Mouse (Mus musculus): ENCODE measurements around the gene 1600014C23Rik. TPM values are rescaled to one million over a fixed set of nuclear protein-coding genes. Genes with fewer than 3 reads are reported as not detected.

1600014C23Rik gene
- total RNA-seq (2021): not detected
- long read RNA-seq, experiment 1, partial matches to known transcripts: 0 of 2 reads
- long read RNA-seq, experiment 1, other reads (novel, unspliced or antisense): 2 of 2 reads
- long read RNA-seq, experiment 2: 0 reads

DNA sequence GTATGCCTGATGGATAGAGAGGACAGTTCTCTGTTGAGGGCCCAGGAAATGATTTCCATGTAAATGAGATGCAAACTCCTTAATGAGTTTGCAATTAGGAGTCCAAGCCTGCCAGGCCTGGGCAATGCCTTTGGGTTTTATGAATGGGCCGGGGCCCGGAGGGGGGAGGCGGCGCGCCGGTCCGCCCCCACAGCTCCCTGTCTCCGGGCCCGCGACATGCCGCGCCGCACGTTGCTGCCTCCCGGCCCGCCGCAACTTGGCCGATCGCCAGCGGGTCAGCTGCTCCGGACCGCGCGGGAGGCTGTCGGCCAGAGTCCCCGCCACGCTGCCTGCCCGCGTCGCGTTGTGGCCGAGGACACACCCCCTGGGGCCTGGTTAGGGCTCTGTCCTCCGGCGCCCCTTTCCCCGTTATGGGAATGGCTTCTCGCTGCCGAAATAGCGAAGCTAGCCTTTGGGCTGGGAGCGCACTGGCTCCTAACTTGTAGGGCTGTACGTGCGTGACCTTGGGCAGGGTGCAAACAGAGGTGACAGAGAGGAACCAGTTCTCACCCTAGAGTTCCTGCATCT lies at the start of gene 1600014C23Rik:
Gene 1600014C23Rik (minus strand): TSS at position 110 of the 567 bp plus-strand sequence.
- peak; percentile 53 to 70 for DNase-seq (ENCODE audit: low spot score in 2 of 2)

DNA sequence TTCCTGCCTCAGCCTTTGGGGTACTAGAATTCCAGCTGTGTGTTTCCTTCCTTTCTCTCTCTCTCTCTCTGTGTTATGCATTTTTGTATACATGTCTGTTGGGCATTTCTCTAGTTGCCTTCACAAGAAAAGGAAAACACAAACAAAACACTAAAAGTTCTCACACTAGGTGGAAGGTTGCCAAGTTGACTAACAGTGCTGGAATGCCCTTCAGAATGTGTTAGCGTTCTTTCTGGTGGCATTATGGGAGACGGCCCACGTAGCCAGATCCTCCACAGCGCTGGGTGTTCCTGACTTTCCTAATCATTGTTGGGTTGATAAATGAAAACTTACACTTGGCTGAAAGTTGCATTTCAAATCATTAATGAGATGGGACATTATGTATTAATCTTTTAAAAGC lies 44.8 kb upstream of the 1600014C23Rik start:
- DNase-seq (ENCODE audit: low spot score in 2 of 2): no peak

DNA sequence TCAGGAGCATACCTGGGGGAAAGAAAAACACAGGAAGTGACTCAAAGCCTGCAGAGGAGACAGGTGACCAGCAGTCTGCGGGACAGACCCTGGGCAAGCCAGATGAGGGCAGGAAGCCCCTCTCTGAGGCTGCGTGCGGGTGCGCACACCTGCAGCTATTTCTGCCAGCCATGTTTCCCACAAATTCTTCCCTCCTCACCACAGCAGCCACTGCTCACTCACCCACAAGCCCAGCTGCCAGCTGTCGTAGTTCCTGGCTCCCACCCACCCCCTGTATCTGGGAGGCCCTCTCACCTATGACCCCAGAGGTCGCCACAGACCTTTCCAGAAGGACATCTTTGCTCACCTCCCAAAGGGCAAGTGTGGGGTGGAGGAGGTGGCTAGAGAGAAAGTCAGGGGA lies 43.8 kb upstream of the 1600014C23Rik start:
- no peak for DNase-seq (ENCODE audit: low spot score in 2 of 2)

DNA sequence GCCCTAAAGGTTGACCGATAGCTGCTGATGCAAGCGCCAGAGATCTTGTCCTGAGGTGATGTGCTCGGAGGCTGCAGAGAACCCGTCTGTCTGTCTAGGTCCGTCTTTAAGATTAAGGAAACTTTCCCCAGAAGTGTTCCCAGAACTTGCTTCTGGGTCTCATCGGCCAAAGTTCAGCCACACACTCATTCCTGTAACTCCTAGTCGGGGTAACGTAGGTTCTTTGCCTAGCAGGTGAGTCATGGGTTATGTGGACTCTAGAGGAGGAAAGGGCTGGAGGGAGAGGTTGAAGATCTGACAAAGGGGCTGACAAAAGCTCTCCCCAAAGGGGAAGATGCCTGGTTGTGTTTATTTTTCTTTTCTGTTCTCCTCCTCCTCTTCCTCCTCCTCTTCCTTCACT lies 42.5 kb upstream of the 1600014C23Rik start:
- no peak for DNase-seq (ENCODE audit: low spot score in 2 of 2)

DNA sequence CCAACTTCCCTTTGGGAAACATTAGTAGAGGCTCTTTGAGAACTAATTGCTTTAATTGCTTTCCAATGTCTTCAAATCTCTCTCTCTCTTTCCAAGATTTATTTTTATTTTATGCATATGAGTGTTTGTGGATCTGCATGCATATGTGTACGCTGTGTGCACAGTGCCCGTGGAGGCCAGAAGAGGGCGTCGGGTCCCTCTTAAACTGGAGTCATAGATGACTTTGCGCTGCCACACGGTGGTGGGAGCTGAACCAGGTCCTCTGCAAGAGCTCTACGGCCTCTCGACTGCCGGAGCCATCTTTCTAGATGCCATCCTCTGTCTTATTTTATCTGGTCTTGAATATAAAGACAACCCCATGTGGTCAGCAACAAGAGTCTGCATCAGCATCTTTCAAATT lies 41.8 kb upstream of the 1600014C23Rik start:
- no peak for DNase-seq (ENCODE audit: low spot score in 2 of 2)

DNA sequence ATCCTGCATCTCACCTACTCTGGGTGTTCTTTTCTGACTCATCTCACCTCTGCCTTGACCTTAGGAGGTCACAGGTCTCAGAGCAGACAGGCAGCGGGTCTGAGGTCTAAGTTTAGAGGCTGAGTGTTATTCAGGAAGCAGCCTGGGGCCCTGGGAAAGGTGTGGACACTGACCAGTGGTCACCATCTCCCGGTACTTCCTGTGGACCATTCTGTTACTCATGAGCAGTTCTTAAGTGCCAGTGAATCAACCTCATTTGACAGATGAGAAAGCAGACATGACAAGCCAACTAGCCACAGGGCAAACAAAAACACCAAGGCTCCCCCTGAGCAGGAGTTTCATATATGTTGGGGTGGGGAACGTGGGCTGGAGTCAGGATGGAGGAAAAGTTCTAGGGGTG lies 38.9 kb upstream of the 1600014C23Rik start:
- DNase-seq (ENCODE audit: low spot score in 2 of 2): no peak

DNA sequence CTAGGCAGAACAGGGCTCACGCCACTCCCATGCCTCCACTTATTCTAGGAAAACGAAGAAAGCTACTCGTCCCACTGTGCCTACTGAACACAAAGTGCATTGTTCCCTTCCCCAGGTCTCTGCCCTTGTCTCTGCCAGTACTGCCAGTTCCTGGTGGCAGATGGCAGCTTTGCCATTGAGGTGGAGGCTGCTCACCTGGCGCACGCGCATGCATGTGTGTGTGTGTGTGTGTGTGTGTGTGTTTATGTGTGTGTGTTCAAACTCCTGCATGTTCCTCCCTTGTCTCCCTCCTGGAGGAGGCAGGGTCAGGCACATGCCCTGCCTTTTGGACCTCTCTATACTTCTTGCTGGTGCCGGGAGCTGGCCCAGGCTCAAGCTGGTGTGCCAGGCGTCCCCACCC lies 38.5 kb upstream of the 1600014C23Rik start:
- DNase-seq (ENCODE audit: low spot score in 2 of 2): no peak

DNA sequence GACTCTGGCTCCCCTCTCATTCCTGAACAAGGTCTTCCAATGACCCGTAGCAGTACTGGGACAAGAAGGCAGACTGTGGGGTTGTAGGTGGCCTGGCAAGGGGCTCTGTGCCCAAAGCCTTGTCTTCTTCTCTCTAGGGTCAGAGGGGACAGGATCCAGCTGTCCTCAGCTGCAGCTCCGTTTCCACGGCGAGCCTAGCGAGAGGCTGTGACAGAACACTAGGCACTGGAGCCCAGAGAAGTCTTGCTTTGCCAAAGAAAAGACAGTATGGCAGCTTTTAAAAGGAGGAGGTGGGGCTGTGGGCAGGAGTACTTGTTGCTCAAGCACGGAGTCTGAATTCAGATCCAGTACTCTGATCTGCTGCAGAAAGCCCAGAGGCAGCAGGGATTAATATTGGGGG lies 36.8 kb upstream of the 1600014C23Rik start:
- no peak for DNase-seq (ENCODE audit: low spot score in 2 of 2)

DNA sequence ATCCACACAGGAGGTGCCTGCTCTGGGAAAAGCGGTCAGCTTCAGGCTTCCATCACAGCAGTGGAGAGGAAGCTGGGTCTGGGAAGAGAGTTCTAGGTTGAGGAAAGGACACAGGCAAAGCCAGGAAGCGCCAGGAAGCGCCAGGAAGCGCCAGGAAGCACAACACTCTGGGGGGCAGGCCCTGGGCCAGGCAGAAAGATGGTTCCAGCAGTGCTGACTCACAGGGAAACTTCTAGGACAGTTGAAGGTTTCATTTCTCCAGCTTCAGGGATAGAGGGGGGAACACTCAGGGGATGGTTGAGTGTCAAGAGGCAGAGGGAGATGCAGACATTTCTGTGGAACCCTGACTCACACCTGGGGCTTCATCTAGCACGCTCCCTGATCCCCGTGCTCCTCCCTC lies 36.2 kb upstream of the 1600014C23Rik start:
- DNase-seq (ENCODE audit: low spot score in 2 of 2): no peak

DNA sequence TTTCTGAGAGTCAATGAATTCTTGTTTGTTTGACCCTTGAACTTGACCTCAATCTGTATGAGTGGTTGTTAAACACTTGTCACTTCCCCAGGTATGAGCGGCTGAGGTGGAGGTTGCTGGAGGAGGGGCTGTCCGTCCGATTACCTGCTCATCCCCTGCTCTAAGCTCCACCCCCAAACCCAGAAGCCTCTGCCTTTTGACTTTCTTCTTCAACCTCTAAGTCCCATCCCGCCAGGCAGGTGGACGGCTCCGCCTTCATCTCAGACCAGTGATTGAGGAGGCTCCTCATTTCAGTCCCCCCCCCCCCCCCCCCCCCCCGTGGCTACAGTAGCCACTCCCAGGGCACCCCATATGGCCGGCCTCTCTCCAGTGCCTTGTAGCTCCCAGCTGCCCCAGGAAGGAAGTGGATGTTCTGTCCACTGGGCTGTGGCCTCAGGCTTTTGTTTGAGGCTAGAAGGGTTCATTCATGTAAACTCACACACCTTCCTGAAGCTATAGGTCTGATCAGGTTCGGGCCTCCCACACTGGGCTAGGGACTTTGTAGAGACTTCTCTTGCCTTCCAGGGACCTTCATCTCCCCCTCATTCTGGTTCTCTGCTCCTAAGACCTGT lies 34.0 kb upstream of the 1600014C23Rik start:
- DNase-seq (ENCODE audit: low spot score in 2 of 2): no peak

DNA sequence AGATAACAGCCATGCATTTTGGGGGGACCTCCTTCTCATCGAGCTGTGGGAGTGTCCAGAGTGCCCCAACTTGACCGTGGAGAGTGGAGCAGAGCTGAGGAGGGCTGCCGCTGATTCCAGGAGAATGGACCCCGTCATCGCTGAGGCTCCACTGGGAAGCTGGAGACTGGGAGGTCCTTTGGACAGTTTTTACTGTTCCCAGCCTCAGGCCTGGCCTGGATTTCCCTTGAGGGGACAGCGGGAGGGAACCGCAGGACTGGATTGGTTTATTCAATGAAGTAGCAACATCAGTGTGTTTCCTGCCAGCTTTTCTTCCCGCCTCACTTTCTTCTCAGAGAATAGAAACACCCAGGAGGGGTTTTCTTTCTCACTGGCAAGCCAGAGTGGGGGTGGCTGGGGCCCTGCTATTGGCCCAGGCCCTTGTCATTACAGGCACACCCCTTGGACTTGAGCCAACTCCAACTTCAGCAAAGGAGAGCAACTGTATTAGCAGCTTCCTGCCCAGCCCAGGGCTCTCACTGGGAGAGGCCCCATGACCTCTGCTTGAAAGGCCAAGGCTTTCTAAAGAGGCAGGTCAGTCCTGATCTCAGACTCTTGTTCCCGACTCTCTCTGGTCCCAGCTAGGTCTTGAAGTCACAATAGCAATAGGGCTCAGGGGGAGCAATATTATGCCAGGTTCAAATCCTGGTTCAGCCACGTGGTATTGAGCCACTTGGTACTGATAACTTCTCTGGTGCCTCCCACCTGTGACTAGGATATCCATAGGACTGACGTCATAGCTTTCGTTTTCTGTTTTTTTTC lies 33.3 kb upstream of the 1600014C23Rik start:
- DNase-seq (ENCODE audit: low spot score in 2 of 2): peak; percentile 51 to 53

DNA sequence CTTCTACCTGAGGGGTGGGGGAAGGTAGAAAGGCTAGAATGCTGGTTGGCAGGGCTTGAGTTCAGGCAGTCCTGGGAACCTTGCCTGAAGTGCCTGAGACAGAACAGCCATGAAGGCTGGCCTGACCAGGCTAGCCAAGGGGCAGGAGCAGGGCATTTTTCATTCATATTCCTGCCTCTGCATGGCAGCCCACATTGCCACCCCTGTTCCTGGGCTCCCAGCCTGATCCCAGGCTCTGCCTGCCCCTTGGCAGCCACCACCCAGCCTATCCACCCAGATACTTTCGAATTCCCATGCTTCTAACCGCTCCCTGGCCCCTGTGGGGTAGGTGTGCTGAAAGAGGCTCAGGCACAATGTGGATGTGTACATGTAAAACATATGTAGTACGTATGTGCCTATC lies 32.3 kb upstream of the 1600014C23Rik start:
- no peak for DNase-seq (ENCODE audit: low spot score in 2 of 2)

DNA sequence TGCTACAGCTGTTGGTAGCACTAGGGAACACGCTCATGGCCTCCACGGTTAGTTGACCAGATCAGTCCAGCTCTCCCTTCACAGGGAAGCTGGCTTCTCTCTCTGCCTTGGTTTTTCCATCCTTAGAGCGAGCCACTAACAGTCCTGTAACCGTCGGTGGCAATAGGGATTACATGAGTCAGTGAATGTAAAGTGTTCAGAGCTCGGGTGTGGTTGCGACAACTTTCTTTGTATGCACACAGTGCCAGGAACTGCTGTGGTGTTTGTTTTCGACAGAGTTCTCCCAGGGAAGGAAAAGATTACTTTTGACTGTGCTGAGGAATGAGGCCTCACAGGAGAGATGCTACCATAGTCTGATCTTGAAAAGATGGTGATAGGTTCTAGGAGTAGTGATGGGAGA lies 29.5 kb upstream of the 1600014C23Rik start:
- no peak for DNase-seq (ENCODE audit: low spot score in 2 of 2)

DNA sequence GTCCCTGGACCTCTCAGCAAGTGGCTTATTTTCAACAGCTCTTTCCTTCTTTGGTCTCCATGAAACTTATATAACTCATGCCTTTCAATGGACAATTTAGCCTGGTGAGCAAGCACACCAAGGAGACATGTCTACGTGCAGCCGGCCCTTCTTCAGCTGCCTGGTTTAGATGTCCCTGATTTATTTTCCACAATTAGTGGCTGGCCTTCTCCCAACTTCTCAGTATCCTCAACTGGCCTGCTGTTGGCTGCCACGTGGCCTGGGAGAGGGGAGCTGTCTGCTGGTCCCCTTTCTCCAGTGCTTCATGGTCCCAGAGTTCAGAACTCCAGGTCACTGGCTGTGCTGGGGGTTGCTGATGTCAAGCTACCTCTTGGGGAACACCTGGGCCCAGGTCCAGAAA lies 28.3 kb upstream of the 1600014C23Rik start:
- no peak for DNase-seq (ENCODE audit: low spot score in 2 of 2)

DNA sequence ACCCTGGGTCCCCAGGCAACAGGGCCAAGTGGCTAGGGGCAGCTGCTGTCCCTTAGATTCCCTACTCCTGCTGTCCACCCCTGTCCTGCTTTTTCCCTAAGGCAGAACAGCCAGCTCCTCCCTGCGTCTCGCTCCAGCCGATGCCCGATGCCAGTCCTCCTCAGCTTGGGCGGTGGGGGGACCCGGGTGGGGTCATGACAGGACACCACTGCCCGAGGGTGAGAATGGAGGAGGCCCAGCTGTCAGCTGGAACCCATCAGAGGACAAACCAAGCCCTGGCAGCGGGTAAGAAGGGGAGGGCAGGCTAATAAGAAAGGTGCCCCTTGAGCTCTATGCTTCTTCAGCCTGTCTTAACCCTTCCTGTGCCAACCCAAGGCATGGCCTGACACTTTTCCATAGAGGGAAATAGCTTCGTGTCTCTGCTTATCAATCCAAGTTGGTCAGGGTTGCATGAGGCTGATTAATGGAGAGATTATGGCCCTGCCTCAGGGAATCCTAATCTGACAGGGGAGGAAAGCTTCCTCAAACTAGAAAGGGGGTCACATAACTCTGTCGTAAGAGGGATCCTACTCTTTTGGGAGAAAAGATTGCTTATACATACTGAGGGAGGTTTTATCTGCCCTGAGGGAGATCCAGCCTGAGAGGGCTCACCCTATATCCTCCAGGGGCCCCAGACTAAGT lies 27.5 kb upstream of the 1600014C23Rik start:
- no peak for DNase-seq (ENCODE audit: low spot score in 2 of 2)

DNA sequence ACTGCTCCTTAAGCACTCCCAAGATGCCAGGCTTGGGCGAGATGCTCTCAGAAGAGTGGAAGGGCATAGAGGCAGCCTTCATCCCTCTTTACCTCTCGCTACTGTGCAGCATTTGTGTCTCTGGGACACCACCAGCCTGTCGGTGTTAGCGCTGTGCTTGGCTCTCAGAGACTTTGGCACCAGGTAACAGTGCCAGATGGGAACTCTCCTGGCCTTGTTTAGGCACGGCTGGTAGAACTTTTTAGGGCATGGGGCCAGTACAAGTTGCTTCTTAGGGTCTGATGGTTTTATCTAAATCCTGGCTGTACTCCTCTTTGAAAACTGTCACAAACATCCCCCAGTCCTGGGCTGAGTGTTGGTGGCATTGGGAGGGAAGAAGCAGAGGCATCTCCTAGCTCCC lies 26.1 kb upstream of the 1600014C23Rik start:
- DNase-seq (ENCODE audit: low spot score in 2 of 2): no peak

DNA sequence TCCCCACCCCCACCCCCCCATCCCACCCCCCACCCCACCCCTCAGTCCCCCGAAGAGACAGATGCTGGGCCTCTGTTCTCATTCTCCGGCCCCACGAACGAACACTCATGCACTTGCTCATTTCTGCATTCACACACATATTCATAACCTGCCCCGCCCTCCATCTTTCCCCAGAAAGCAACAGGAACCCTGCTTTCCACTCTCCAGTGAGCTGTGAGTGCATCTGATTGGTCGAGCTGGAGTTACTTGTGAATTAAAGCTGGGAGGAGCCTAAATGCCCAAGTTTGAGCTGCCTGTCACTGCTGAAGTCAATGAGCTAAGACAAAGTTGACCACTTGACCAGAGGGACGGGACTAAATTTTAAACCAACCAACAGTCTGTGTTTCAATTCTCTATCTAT lies 25.2 kb upstream of the 1600014C23Rik start:
- DNase-seq (ENCODE audit: low spot score in 2 of 2): no peak

DNA sequence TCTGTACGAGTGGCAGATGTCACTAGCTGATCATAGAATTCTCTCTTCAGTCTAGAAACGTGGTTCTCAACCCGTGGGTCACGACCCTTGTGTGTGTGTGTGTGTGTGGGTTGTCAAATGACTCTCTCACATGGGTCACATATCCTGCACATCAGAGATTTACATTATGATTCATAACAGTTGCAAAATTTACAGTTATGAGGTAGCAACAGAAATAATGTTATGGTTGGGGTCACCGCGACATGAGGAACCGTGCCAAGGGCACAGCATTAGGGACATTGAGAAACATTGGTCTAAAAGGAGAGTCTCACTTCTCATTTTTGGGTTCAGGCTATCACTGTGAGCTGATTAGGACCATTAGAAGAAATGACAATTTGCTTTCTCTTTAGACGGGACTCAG lies 24.3 kb upstream of the 1600014C23Rik start:
- no peak for DNase-seq (ENCODE audit: low spot score in 2 of 2)

DNA sequence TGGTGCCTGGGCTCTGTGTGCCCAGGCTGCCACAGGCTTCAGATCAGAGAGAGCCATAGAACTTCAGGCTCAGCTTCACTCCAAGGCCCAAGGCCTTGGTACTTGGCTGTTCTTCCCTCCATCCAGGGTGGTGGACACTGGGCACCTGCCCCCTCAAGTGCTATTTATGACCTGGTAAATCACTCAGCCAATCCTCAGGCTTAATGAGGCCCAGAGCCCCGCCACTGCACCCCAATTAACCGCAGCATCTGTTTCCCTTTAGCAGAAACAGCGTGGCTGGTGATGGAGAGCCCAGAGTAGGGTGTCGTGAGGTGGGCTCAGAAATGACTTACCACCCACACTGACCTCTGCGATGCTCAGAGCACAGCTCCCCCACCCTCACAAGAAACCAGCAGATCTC lies 23.2 kb upstream of the 1600014C23Rik start:
- no peak for DNase-seq (ENCODE audit: low spot score in 2 of 2)

DNA sequence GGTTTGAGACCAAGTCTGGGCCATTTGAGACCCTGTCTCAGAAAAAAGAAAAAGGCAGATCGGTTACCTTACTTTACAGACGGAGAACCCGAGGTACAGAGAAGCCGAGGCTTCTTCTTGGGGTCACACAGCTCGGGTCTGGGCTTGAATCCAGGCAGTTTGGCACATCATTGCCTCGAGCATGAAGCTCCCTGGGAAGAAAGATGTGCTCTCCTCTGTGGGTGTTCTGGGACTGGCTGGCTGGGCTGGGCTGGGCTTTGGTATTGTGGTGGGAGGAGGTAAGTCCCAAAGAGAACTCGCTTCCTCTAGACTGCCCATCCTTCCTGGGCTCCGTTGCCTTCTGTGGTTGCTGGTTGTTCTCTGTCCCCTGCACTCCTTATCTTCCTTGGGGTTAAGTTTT lies 22.7 kb upstream of the 1600014C23Rik start:
- DNase-seq (ENCODE audit: low spot score in 2 of 2): no peak

DNA sequence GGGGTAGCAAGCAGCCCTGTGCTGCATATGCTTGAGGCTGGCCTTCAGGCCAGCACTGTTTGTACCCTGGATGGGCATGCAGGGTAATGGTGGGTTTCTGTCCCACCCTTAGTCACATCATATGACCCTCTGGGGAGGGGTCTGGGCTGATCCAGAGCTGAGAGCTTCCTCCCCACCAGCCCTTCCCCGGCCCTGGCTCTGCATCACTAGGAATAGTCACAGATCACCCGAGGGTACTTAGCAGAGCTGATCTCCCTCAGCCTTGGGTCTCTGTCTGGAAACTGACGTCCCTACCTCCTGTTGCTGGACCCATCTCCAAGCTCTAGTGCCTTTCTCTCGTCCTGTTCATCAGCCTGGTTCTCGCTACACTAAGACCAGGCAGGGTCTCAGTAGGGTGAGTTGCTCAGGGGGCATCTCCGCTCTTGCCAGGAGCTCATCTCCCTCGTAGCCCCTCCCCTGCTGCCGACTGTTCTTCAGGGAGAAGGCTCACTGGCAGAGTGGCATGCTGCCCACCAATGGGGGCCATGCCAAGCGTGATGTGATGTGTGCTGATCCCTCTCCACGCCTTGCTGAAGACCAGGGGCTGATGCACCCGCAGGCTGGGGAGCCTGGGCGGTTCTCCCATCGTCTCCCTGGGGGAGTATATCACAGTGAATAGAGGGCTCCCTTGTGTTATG lies 20.7 kb upstream of the 1600014C23Rik start:
- DNase-seq (ENCODE audit: low spot score in 2 of 2): peak; percentile 59 to 67
